8 mouse cellular contexts compared by ENCODE assay signal in the genomic region with DNA sequence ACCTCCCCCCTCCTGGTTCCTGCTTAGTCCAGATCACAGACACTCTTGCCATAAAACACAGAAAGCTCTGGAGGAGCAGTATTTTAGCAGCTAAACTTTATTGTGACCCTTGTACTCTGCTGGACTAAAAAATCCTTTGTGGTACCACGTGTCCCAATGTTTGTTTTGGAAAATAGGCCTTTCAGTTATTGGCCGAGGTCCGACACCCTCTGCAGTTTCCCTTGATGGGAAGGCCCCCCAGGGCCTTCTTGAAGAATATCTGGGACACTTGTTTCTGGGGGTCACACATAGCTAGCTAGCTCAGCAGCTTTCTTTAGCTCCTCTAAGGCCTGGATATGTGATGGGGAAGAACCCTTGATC. TPM values are rescaled to one million over a fixed set of nuclear protein-coding genes. Genes with fewer than 3 reads are reported as not detected.
DNase-seq lines count a peak whose midpoint lies in the region; ATAC-seq and TF ChIP-seq lines count a peak whose summit lies in the region.

No protein-coding gene starts in this region.

- no peaks in the 10 kb centered on the region for H3K27me3 ChIP-seq in liver, adult 2 months (ENCODE audit: control insufficient read depth, insufficient read depth, low read length)
- H3K27me3 ChIP-seq in forebrain, embryonic 16.5 days (replicated peaks; ENCODE audit: control insufficient read depth, insufficient read depth, low read length): no peaks in the 10 kb centered on the region
- H3K27me3 ChIP-seq in kidney, embryonic 16.5 days (ENCODE audit: insufficient read depth, low read length): 0 out of 2 replicates have a peak, but pooled peaks cover 3% of the 10 kb centered on the region
- peaks cover 8% of the 10 kb centered on the region for H3K27me3 ChIP-seq in neural tube, embryonic 12.5 days (replicated peaks)

- no peaks in the 10 kb centered on the region for H3K9me3 ChIP-seq in forebrain, embryonic 16.5 days (ENCODE audit: control insufficient read depth, low read length)
- H3K9me3 ChIP-seq in kidney, embryonic 16.5 days (ENCODE audit: low read length): no peaks in the 10 kb centered on the region; the same call in 1 of the 2 replicates
- H3K9me3 ChIP-seq in neural tube, embryonic 12.5 days: no peaks in the 10 kb centered on the region

- H3K4me2 ChIP-seq in forebrain, embryonic 16.5 days (ENCODE audit: low read length): peak overlapping the region; percentile 80
- peak overlapping the region; percentile 91 for H3K4me2 ChIP-seq in kidney, embryonic 16.5 days (replicated peaks; ENCODE audit: low read depth, low read length)
- H3K4me2 ChIP-seq in neural tube, embryonic 12.5 days (replicated peaks): peak overlapping the region; percentile 81

- peak overlapping the region; percentile 55; the same call in 1 of the 2 replicates for H3K4me3 ChIP-seq in liver, adult 2 months (ENCODE audit: insufficient read depth, low read depth, low read length)
- H3K4me3 ChIP-seq in forebrain, embryonic 16.5 days (replicated peaks; ENCODE audit: low read length): peak overlapping the region; percentile 76
- peak overlapping the region; percentile 70 for H3K4me3 ChIP-seq in kidney, embryonic 16.5 days (ENCODE audit: low read length)
- peak overlapping the region; percentile 49 for H3K4me3 ChIP-seq in neural tube, embryonic 12.5 days

- no peak for ATAC-seq in forebrain, embryonic 16.5 days
- no peak; the same call in 1 of the 2 replicates for ATAC-seq in kidney, embryonic 16.5 days (ENCODE audit: low FRiP score, low TSS enrichment)
- no peak for ATAC-seq in neural tube, embryonic 12.5 days (ENCODE audit: low FRiP score, low read depth)

- no peaks in the 10 kb centered on the region for H3K36me3 ChIP-seq in liver, adult 2 months (ENCODE audit: control insufficient read depth, insufficient read depth, low read length)
- H3K36me3 ChIP-seq in forebrain, embryonic 16.5 days (ENCODE audit: control insufficient read depth, insufficient read depth): peaks cover 3% of the 10 kb centered on the region
- peaks cover 11% of the 10 kb centered on the region for H3K36me3 ChIP-seq in kidney, embryonic 16.5 days (ENCODE audit: insufficient read depth, low read length)
- no peaks in the 10 kb centered on the region; the same call in 1 of the 2 replicates for H3K36me3 ChIP-seq in neural tube, embryonic 12.5 days

- H3K9ac ChIP-seq in liver, adult 2 months (ENCODE audit: low read depth, low read length): no peak overlapping the region
- peak overlapping the region; percentile 92 for H3K9ac ChIP-seq in forebrain, embryonic 16.5 days (replicated peaks; ENCODE audit: low read depth, low read length)
- H3K9ac ChIP-seq in kidney, embryonic 16.5 days (replicated peaks; ENCODE audit: low read length): peak overlapping the region; percentile 79
- peak overlapping the region; percentile 60; the same call in 1 of the 2 replicates for H3K9ac ChIP-seq in neural tube, embryonic 12.5 days

- H3K79me2 ChIP-seq in liver, adult 2 months (ENCODE audit: control insufficient read depth, insufficient read depth, low read length): peaks cover 3% of the 10 kb centered on the region; the same call in 1 of the 2 replicates

- DNase-seq in liver, adult 2 months (ENCODE audit: extremely low read depth, low read depth, low spot score): peak; percentile 86
- no peak for DNase-seq in liver
- DNase-seq in right cerebral cortex, postnatal 14 days: no peak
- DNase-seq in layer of hippocampus, postnatal 25 days (ENCODE audit: extremely low spot score in 1 of 2, low spot score in 1 of 2): no peak
- DNase-seq in left cerebral cortex, postnatal 25 days (ENCODE audit: low spot score in 2 of 2): no peak

- WGBS in liver, adult 2 months: 6% methylated on average over 3 of the region's 3 CpGs
- 38% methylated on average over 3 of the region's 3 CpGs for WGBS in forebrain, embryonic 16.5 days
- WGBS in kidney, embryonic 16.5 days: 30% methylated on average over 3 of the region's 3 CpGs
- 19% methylated on average over 3 of the region's 3 CpGs for WGBS in neural tube, embryonic 12.5 days

- H3K27ac ChIP-seq in liver, adult 2 months (replicated peaks; ENCODE audit: insufficient read depth, low read depth, low read length): peak overlapping the region; percentile 71
- H3K27ac ChIP-seq in forebrain, embryonic 16.5 days (ENCODE audit: low read length): peak overlapping the region; percentile 78; the same call in 1 of the 2 replicates
- H3K27ac ChIP-seq in kidney, embryonic 16.5 days (ENCODE audit: low read length): peak overlapping the region; percentile 89
- no peak overlapping the region for H3K27ac ChIP-seq in neural tube, embryonic 12.5 days

- peaks cover 19% of the 10 kb centered on the region for H3K4me1 ChIP-seq in liver, adult 2 months (ENCODE audit: control insufficient read depth, insufficient read depth, low read length)
- peaks cover 21% of the 10 kb centered on the region for H3K4me1 ChIP-seq in forebrain, embryonic 16.5 days (replicated peaks; ENCODE audit: control insufficient read depth, insufficient read depth, low read length)
- peaks cover 21% of the 10 kb centered on the region for H3K4me1 ChIP-seq in kidney, embryonic 16.5 days (ENCODE audit: insufficient read depth, low read length)
- H3K4me1 ChIP-seq in neural tube, embryonic 12.5 days: peaks cover 9% of the 10 kb centered on the region

- TF ChIP-seq CTCF in liver, adult 2 months (IDR thresholded peaks at IDR 0.05; ENCODE audit: low read depth, low read length): no peak

- intact Hi-C loops in left cerebral cortex, postnatal 25 days (cut with DNase I): loop anchor here (2.0 kb wide), 1 partner anchor 52 kb away; no protein-coding TSS in a partner anchor

- TF ChIP-seq POLR2A in liver, adult 2 months (IDR thresholded peaks at IDR 0.05; ENCODE audit: extremely low read depth, insufficient read depth, low read length): no peak

RNA-seq across cellular contexts. Expression of a gene that starts 1.5 kb away (rescaled TPM):
- 7.3 and 8.9 TPM in 2 replicates for total RNA-seq in liver, adult 2 months (2014; rRNA removed)
- polyA plus RNA-seq in liver, adult 2 months (2012; rRNA removed): 11.5 and 15.9 TPM in 2 replicates
- 89.5 and 104 TPM in 2 replicates for polyA plus RNA-seq in forebrain, embryonic 16.5 days (2015; fragmentation: Nextera tagmentation; extraction: Ambion mirVana)
- polyA plus RNA-seq in kidney, embryonic 16.5 days (2015; fragmentation: Nextera tagmentation; extraction: Ambion mirVana): 98.3 and 108 TPM in 2 replicates
- 41.9 and 50.8 TPM in 2 replicates for polyA plus RNA-seq in neural tube, embryonic 12.5 days (2016; fragmentation: Nextera tagmentation; extraction: Ambion mirVana)
- total RNA-seq in layer of hippocampus, postnatal 25 days (2021): 10 to 100 TPM; 75.6 to 78.0 TPM
- 10 to 100 TPM; 23.6 to 27.5 TPM for total RNA-seq in left cerebral cortex, postnatal 25 days (2021)

RNA-seq across cellular contexts. Expression of a gene that starts 28.5 kb away (rescaled TPM):
- 22.0 and 31.7 TPM in 2 replicates for total RNA-seq in liver, adult 2 months (2014; rRNA removed)
- 33.9 and 41.4 TPM in 2 replicates for polyA plus RNA-seq in liver, adult 2 months (2012; rRNA removed)
- polyA plus RNA-seq in forebrain, embryonic 16.5 days (2015; fragmentation: Nextera tagmentation; extraction: Ambion mirVana): 316 and 341 TPM in 2 replicates
- polyA plus RNA-seq in kidney, embryonic 16.5 days (2015; fragmentation: Nextera tagmentation; extraction: Ambion mirVana): 205 and 210 TPM in 2 replicates
- 260 and 266 TPM in 2 replicates for polyA plus RNA-seq in neural tube, embryonic 12.5 days (2016; fragmentation: Nextera tagmentation; extraction: Ambion mirVana)
- total RNA-seq in layer of hippocampus, postnatal 25 days (2021): 100 to 1,000 TPM; 413 to 416 TPM
- 100 to 1,000 TPM; 376 to 384 TPM for total RNA-seq in left cerebral cortex, postnatal 25 days (2021)
